Mouse (Mus musculus): Measurements from ENCODE around the gene Larp4b. TPM values are rescaled to one million over a fixed set of nuclear protein-coding genes. Genes with fewer than 3 reads are reported as not detected.

Larp4b gene
- total RNA-seq, 2 experiments from 2014 or later, result 106 to 120 TPM

GRCm38 (mm10) chr13:9199465-9199844, 105.8 kb downstream of the Larp4b start:
- 0 out of 2 replicates have a peak, but pooled peaks have one; percentile 21 for ATAC-seq (replicated peaks; ENCODE audit: low FRiP score, poor library complexity, severe bottlenecking)

- no peak for ATAC-seq (replicated peaks; ENCODE audit: low FRiP score, poor library complexity, severe bottlenecking)
Observed at GRCm38 (mm10) chr13:9222761-9223405, 129.2 kb downstream of the Larp4b start.

Other genes starting within 250 kb of the Larp4b start
- 42.5 and 62.9 TPM in 2 replicates for gene Wdr37, start 222.0 kb upstream of the Larp4b start, total RNA-seq (2015; ENCODE audit: low replicate concordance)
- 36.3 and 43.9 TPM in 2 replicates for gene Wdr37, start 222.0 kb upstream of the Larp4b start, total RNA-seq (2017; ENCODE audit: low replicate concordance)
- gene Idi1, start 208.4 kb upstream of the Larp4b start, total RNA-seq (2015; ENCODE audit: low replicate concordance), result 16.3 and 21.3 TPM in 2 replicates
- 11.0 and 25.8 TPM in 2 replicates for gene Idi1, start 208.4 kb upstream of the Larp4b start, total RNA-seq (2017; ENCODE audit: low replicate concordance)
- not detected in 2 replicates for gene Gm9745, start 145.7 kb upstream of the Larp4b start, total RNA-seq (2015; ENCODE audit: low replicate concordance)
- not detected in 2 replicates for gene Gm9745, start 145.7 kb upstream of the Larp4b start, total RNA-seq (2017; ENCODE audit: low replicate concordance)
- not detected in 2 replicates for gene Idi2, start 141.0 kb upstream of the Larp4b start, total RNA-seq (2015; ENCODE audit: low replicate concordance)
- gene Idi2, start 141.0 kb upstream of the Larp4b start, total RNA-seq (2017; ENCODE audit: low replicate concordance), result not detected in 2 replicates
- 13.7 and 24.7 TPM in 2 replicates for gene Gtpbp4, start 97.8 kb upstream of the Larp4b start, total RNA-seq (2015; ENCODE audit: low replicate concordance)
- gene Gtpbp4, start 97.8 kb upstream of the Larp4b start, total RNA-seq (2017; ENCODE audit: low replicate concordance), result 22.9 and 25.8 TPM in 2 replicates
- gene Dip2c, start 182.6 kb downstream of the Larp4b start, total RNA-seq (2015; ENCODE audit: low replicate concordance), result 0.72 and 0.84 TPM in 2 replicates
- gene Dip2c, start 182.6 kb downstream of the Larp4b start, total RNA-seq (2017; ENCODE audit: low replicate concordance), result 1.1 and 1.2 TPM in 2 replicates